Mouse (Mus musculus) hindbrain, embryonic 16.5 days (tissue): ENCODE data around the gene Cbl. TPM values are rescaled to one million over a fixed set of nuclear protein-coding genes. Genes with fewer than 3 reads are reported as not detected.
"Not testable (repeated sequence)": the region's sequence is repeated elsewhere in the genome, so short reads cannot be mapped to it uniquely, and the experiment has no call there.

Experiments used
- ATAC-seq: fragments of 200-750 bp; cut with Nextera tagmentation; 2 replicates; pipeline ENCODE4 v1.8.0; 2017; ENCODE audit warnings: moderate TSS enrichment, moderate library complexity
- H3K27ac ChIP-seq: fragments of 300-500 bp; sonication (generic); 2 replicates; pipeline ENCODE4 v1.5.1; 2014; ENCODE audit warnings: low read depth, mild to moderate bottlenecking, control low read depth, low read length, moderate library complexity
- H3K27me3 ChIP-seq: fragments of 300-500 bp; sonication (generic); replicated peaks from 2 replicates; pipeline ENCODE4 v1.6.1; 2014; ENCODE audit warnings: low read length; ENCODE audit not compliant: control insufficient read depth, insufficient read depth
- H3K36me3 ChIP-seq: fragments of 300-500 bp; sonication (generic); 2 replicates; pipeline ENCODE4 v1.6.1; 2014; ENCODE audit warnings: mild to moderate bottlenecking, low read length, moderate library complexity, mixed read lengths; ENCODE audit not compliant: control insufficient read depth, insufficient read depth
- H3K4me1 ChIP-seq: fragments of 300-500 bp; sonication (generic); 2 replicates; pipeline ENCODE4 v1.6.1; 2014; ENCODE audit warnings: low read depth, low read length; ENCODE audit not compliant: control insufficient read depth, insufficient read depth
- H3K4me2 ChIP-seq: fragments of 300-500 bp; sonication (generic); 2 replicates; pipeline ENCODE4 v1.6.1; 2014; ENCODE audit warnings: mild to moderate bottlenecking, low read length, control low read depth, moderate library complexity
- H3K4me3 ChIP-seq: fragments of 300-500 bp; sonication (generic); 2 replicates; pipeline ENCODE4 v1.5.1; 2014; ENCODE audit warnings: mild to moderate bottlenecking, low read length, control low read depth, moderate library complexity
- H3K9ac ChIP-seq: fragments of 300-500 bp; sonication (generic); 2 replicates; pipeline ENCODE4 v1.6.1; 2014; ENCODE audit warnings: low read depth, mild to moderate bottlenecking, control low read depth, low read length, moderate library complexity
- H3K9me3 ChIP-seq: fragments of 300-500 bp; sonication (generic); 2 replicates; pipeline ENCODE4 v1.6.1; 2014; ENCODE audit warnings: mild to moderate bottlenecking, low read length, moderate library complexity; ENCODE audit not compliant: control insufficient read depth
- WGBS: fragments of 180-500 bp; shearing (Covaris S2); extraction: QIAGEN DNeasy Blood & Tissue Kit; methylation state at CpG from one replicate; pipeline ENCODE4 v1.1.7; 2014; 5-methylcytosine and 5-hydroxymethylcytosine counted together
- polyA plus RNA-seq: library from polyadenylated mRNA; unstranded; fragments of >200 nt; fragmentation: Nextera tagmentation; extraction: Ambion mirVana; gene quantifications from 2 replicates; pipeline ENCODE4 v1.2.1, GENCODE M21; 2015

Cbl gene
- polyA plus RNA-seq, 1 experiment from 2014 or later, result 17.4 TPM

DNA sequence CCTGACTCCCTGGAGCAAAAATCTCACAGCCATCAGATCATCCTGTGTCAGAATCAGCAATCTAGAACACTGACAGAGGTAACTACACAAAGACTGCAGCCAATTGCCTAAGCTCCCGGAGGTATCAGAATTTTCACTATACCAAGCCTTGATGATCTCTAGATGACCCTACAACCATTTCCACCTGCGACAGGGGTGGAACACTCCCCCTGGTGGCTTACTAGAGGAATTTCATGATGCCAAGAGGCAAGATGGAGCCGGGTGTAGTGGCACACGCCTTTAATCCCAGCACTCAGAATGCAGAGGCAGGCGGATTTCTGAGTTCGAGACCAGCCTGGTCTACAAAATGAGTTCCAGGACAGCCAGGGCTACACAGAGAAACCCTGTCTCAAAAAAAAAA lies 109.5 kb downstream of the Cbl start:
- H3K4me1 ChIP-seq, result peaks cover 4% of the 10 kb centered on the region; the same call in 1 of the 2 replicates
- WGBS, result 73% methylated on average over 6 of the region's 6 CpGs
- no peaks in the 10 kb centered on the region for H3K27me3 ChIP-seq
- H3K9ac ChIP-seq, result no peak overlapping the region
- H3K9me3 ChIP-seq, result no peaks in the 10 kb centered on the region
- no peak overlapping the region for H3K4me2 ChIP-seq
- no peak overlapping the region for H3K4me3 ChIP-seq
- no peak for ATAC-seq
- H3K27ac ChIP-seq, result no peak overlapping the region
- H3K36me3 ChIP-seq, result no peaks in the 10 kb centered on the region

DNA sequence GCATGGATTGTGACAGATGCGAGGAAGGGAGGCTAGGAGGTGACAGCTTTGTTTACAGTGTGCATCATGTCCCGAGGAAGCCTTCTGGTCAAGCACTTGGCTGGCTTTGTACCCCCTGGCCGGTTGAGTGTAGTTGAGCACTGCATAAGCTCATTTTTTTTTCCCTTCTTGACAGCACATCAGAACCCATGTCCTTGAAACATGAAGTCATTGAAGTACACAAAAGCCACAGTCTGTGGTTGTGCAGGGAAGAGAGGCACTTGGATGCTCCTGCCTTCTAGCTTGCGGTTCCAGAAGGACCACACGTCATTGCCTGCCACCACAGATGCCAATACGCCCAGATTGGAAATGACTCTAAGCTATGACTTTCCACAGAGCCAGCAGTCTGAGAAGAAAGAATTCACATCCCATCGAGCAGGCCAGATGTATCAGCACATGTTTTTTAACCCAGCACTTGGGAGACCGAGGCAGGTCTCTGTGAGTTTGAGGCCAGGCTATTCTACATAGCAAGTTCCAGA lies 113.8 kb downstream of the Cbl start:
- Histone ChIP-seq H3K4me2 (no peak overlapping the region), H3K9me3 (no peaks in the 10 kb centered on the region), H3K36me3 (no peaks in the 10 kb centered on the region), H3K27me3 (no peaks in the 10 kb centered on the region), H3K4me1 (no peaks in the 10 kb centered on the region), H3K4me3 (no peak overlapping the region), H3K27ac (no peak overlapping the region), H3K9ac (no peak overlapping the region)
- 81% methylated on average over 8 of the region's 8 CpGs for WGBS
- no peak for ATAC-seq

DNA sequence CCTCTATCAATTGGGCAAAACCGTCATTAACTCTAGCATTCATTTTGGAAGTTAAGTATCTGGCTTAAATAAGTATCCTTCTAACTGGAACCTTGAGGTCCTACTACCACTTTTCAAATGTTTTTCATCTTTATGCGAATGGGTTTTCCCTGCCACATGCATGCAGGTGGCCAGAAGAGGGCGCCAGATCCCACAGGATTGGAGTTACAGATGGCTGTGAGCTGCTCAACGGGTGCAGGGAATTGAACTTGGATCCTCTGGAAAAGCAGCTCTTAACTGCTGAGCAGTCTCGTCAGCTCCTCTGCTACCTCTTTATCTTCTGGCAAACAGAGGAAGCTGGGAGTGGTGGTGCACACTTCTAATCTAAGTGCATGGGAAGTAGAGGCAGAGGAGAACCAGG lies 114.8 kb downstream of the Cbl start:
- Histone ChIP-seq H3K4me2 (no peak overlapping the region), H3K27me3 (no peaks in the 10 kb centered on the region), H3K36me3 (no peaks in the 10 kb centered on the region), H3K4me3 (no peak overlapping the region), H3K4me1 (no peaks in the 10 kb centered on the region), H3K27ac (no peak overlapping the region), H3K9me3 (no peaks in the 10 kb centered on the region), H3K9ac (no peak overlapping the region)
- no peak for ATAC-seq
- 51% methylated on average over 5 of the region's 5 CpGs for WGBS

DNA sequence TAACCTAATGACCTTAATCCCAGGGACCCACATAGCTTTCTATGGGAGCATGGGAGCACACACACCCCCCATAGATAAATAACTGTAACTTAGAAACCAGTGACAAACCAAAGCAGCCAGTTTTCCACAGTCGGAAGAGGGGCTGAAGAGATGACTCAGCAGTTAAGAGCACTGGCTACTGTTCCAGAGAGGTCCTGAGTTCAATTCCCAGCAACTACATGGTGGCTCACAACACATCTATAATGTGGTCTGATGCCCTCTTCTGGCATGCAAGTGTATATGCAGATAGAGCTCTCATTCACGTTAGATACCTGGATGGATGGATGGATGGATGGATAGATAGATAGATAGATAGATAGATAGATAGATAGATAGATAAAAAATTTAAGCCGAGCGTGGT lies 117.7 kb downstream of the Cbl start:
- Histone ChIP-seq H3K27ac (no peak overlapping the region), H3K36me3 (no peaks in the 10 kb centered on the region), H3K4me1 (no peaks in the 10 kb centered on the region; the same call in 1 of the 2 replicates), H3K9me3 (no peaks in the 10 kb centered on the region), H3K4me2 (no peak overlapping the region), H3K9ac (no peak overlapping the region), H3K27me3 (no peaks in the 10 kb centered on the region), H3K4me3 (no peak overlapping the region)
- WGBS, result 93% methylated on average over 4 of the region's 4 CpGs
- no peak for ATAC-seq

DNA sequence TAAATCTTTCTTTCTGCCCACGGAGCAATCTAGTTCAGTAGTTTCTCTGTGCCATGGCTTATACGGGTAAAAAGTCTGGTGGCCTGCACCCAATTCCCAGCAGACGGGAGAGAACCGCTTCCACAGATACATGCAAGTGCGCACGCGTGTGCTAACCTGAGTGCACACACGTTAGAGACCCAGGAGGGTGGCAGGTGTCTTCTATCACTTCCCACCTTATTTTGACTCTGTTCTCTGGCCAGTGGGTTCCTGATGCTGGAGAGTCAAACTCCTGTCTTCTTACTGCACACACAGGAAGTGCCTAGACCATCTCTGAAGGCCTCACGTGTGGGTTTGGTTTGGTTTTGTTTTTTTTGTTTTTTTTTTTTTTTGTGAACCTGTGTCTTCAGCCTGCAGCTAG lies 118.2 kb downstream of the Cbl start:
- Histone ChIP-seq H3K36me3 (no peaks in the 10 kb centered on the region), H3K4me2 (no peak overlapping the region), H3K9me3 (no peaks in the 10 kb centered on the region), H3K27me3 (no peaks in the 10 kb centered on the region), H3K9ac (no peak overlapping the region), H3K4me3 (no peak overlapping the region), H3K27ac (no peak overlapping the region), H3K4me1 (no peaks in the 10 kb centered on the region; the same call in none of the 2 replicates)
- WGBS, result 94% methylated on average over 9 of the region's 9 CpGs
- ATAC-seq, result no peak

DNA sequence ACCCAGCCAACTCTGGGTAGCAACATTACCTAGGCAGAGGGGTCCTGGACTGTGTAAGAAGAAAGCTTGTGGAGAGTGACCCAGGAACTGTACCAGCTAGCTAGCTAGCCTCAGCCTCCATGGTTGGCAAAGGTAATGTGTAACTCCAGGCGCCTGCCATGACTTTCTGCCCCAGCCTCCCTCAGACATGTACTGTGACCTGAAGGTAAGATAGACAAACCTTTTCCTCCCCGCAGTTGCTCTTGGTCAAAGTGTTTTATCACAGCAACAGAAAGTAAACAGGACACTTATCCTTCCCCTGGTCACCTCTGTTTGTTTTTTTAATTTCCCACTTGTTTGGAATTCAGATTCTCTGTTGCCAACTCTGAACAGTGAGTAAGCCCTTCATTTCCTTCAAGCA lies 119.4 kb downstream of the Cbl start:
- Histone ChIP-seq H3K9ac (no peak overlapping the region), H3K9me3 (no peaks in the 10 kb centered on the region), H3K27me3 (no peaks in the 10 kb centered on the region), H3K4me3 (no peak overlapping the region), H3K4me2 (no peak overlapping the region), H3K4me1 (peaks cover 10% of the 10 kb centered on the region), H3K36me3 (no peaks in the 10 kb centered on the region), H3K27ac (no peak overlapping the region)
- 100% methylated on average over 2 of the region's 2 CpGs for WGBS
- ATAC-seq, result no peak

DNA sequence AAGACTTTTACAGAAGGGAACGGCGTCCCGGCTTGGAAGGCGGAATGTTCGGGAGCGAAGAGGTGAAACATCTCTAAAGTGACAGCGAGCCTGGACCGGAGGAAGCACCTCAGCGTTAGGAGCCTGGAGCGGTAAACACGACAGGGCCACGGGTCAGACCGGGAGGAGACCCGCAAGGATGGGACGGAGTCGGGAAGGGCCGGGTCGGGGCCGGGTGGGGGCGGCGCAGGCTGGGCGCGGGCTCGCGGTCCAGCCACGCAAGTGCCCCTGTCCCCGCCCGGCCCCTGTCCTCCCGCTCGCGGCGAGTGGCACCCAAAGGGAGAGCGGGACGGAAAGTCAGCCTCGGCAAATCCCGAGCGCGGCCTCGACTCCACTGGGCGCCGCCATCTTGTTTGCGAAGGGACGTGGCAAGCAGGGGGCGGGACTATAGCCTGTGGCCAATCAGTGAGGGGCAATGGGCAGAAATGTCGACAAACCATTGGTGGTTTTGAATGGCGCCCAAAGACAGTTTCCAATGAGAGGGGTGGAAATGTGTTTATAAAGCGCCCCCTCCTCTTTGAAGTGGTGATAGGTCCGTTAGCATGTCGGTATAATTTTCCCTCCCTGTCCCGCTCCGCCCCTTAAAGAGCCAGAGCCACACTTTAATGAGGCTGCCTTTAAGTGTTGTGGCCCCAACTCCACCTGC lies 120.6 kb downstream of the Cbl start, which contains the start of the genes Gm49380 and Rnf26:
Gm49380 (minus strand) TSS at position 396 of the 685 bp plus-strand sequence.
Rnf26 (minus strand) TSS at position 413 of the 685 bp plus-strand sequence.
- no peaks in the 10 kb centered on the region for H3K27me3 ChIP-seq
- peak within 1 kb of the TSS; percentile 83 for H3K9ac ChIP-seq
- peak; percentile 97 for ATAC-seq
- under 1% methylated on average over 48 of the region's 51 CpGs for WGBS
- H3K4me2 ChIP-seq, result peak within 1 kb of the TSS; percentile 57
- H3K4me1 ChIP-seq, result peaks cover 20% of the 10 kb centered on the region
- H3K36me3 ChIP-seq, result no peaks in the 10 kb centered on the region
- no peaks in the 10 kb centered on the region for H3K9me3 ChIP-seq
- H3K4me3 ChIP-seq, result peak within 1 kb of the TSS; percentile 79
- peak within 1 kb of the TSS; percentile 75 for H3K27ac ChIP-seq

DNA sequence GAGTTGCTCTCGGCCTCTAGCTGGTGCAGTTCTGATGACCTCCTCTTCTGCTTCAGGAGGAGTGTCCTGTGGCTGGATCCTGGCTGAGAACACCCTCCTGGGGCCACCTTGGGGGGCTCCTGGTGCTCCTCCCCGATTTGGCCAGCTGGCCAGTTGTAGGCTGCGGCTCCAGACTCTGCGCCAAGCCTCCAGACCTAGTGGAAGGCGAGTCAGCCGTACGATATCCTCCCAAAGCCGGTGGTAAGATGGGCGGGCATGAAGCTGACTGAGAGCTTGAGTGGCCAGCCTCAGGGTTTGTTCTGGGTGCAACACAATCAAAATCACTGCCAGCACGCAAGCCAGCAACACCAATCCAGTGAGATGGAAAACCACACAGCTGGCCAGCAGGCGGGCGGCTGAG lies 121.9 kb downstream of the Cbl start:
- H3K9me3 ChIP-seq, H3K4me3 ChIP-seq, ATAC-seq, H3K36me3 ChIP-seq, H3K4me2 ChIP-seq, H3K27ac ChIP-seq, H3K27me3 ChIP-seq, H3K9ac ChIP-seq: not testable (repeated sequence)
- peaks cover 34% of the 10 kb centered on the region for H3K4me1 ChIP-seq
- 64% methylated on average over 8 of the region's 12 CpGs for WGBS

DNA sequence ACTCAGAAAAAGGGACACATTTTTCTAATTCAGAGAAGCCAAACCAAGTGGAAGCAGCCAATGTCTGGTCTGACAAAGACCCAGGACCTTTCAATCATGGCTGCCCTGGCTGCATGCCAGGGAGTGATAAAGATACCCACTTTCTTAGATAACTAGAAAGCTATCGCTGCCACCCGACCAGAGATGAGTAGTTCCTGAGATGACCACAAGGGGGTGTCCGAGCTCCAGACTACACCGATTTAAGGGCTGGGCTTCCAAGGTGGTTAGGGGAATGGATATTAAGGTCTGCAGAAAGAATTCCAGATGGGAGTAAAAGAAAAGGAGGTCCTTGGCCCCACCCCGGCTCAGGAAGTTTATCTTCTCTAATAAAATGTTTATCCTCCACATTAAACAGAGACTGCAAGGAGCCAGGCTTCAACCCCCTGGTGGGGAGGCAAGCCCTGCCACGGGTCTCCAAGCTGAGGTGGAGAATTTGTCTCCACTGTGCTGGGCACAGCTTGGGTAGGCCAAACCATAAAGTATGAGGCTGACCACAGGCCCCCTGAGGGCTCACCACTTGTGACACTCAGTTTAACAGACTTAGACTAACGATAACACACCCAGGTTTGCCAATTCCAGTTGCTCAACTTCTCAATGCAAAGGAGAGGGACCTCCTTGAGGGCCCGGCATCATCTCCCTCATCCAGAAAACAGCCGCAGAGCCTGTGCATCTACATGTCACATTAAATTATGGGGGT lies 124.3 kb downstream of the Cbl start:
- H3K27me3 ChIP-seq, result no peaks in the 10 kb centered on the region
- no peak overlapping the region for H3K9ac ChIP-seq
- no peak for ATAC-seq
- H3K4me1 ChIP-seq, result peaks cover 42% of the 10 kb centered on the region
- WGBS, result 36% methylated on average over 9 of the region's 9 CpGs
- peak overlapping the region; percentile 11 for H3K4me2 ChIP-seq
- no peak overlapping the region for H3K4me3 ChIP-seq
- no peak overlapping the region for H3K27ac ChIP-seq
- no peaks in the 10 kb centered on the region for H3K9me3 ChIP-seq
- no peaks in the 10 kb centered on the region for H3K36me3 ChIP-seq
